Mouse (Mus musculus) brain, embryonic 14.5 days (tissue): ENCODE data around the gene Man2a1.

Experiments used
- CTCF ChIP-seq: fragments of 200-500 bp; IDR thresholded peaks from 2 replicates; pipeline ENCODE4 v1.5.1; 2012; ENCODE audit warnings: inconsistent platforms, mild to moderate bottlenecking, moderate library complexity, borderline replicate concordance; ENCODE audit not compliant: insufficient read depth, insufficient read length; ENCODE audit errors: extremely low read depth
- POLR2A ChIP-seq: fragments of 200-500 bp; IDR thresholded peaks from 2 replicates; pipeline ENCODE4 v1.6.1; 2012; ENCODE audit warnings: mild to moderate bottlenecking, inconsistent platforms, borderline replicate concordance; ENCODE audit not compliant: poor library complexity, insufficient read depth, insufficient read length, severe bottlenecking; ENCODE audit errors: extremely low read depth

DNA sequence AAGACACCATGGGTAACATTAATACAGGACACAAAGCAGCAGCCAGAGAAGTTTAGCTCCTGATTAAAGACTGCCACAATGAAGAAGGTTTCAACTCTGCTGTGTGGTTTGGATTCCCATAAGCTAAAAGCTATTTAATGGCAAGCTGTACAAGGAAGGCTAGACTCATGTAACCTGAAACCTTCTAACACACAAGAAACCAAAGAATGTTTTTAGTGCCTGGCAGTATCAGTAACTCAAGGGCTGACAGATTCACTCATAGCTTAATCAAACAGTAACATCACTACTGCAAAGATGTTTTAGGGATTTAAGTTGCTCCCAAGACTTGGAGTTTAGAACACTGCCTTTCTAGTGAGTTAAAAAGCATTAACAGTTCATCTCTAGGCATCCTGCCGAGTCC, 137.4 kb downstream of the Man2a1 start:
- TF ChIP-seq POLR2A (no peak), CTCF (no peak)
